Mouse (Mus musculus) kidney, adult 2 months (tissue): Measurements from ENCODE around the gene Gls. TPM values are rescaled to one million over a fixed set of nuclear protein-coding genes. Genes with fewer than 3 reads are reported as not detected.

Experiments used
- DNase-seq: peaks from one replicate; pipeline ENCODE4 v3.0.0; 2021
- H3K27ac ChIP-seq: fragments of 200-500 bp; 2 replicates; pipeline ENCODE4 v1.5.1; 2012; ENCODE audit warnings: low read depth, low read length, control low read depth, inconsistent platforms; ENCODE audit not compliant: insufficient read depth
- H3K27me3 ChIP-seq: fragments of 200-500 bp; replicated peaks from 2 replicates; pipeline ENCODE4 v1.6.1; 2012; ENCODE audit warnings: mild to moderate bottlenecking, moderate library complexity, low read length, inconsistent platforms; ENCODE audit not compliant: control insufficient read depth, insufficient read depth
- H3K36me3 ChIP-seq: fragments of 200-500 bp; 2 replicates; pipeline ENCODE4 v1.6.1; 2012; ENCODE audit warnings: mild to moderate bottlenecking, moderate library complexity, low read length, inconsistent platforms; ENCODE audit not compliant: control insufficient read depth, insufficient read depth
- H3K4me1 ChIP-seq: fragments of 200-500 bp; 2 replicates; pipeline ENCODE4 v1.6.1; 2011; ENCODE audit warnings: low read length; ENCODE audit not compliant: control insufficient read depth, insufficient read depth
- H3K4me3 ChIP-seq: fragments of 200-500 bp; 2 replicates; pipeline ENCODE4 v1.5.1; 2011; ENCODE audit warnings: mild to moderate bottlenecking, low read depth, low read length, control low read depth; ENCODE audit not compliant: insufficient read depth
- CTCF ChIP-seq: fragments of 200-500 bp; conservative IDR thresholded peaks from 2 replicates; pipeline ENCODE4 v1.5.1; 2011; ENCODE audit warnings: low read depth, mild to moderate bottlenecking, control low read depth, low read length, moderate library complexity, mixed read lengths; ENCODE audit not compliant: insufficient read depth, insufficient read length
- POLR2A ChIP-seq: fragments of 200-500 bp; IDR thresholded peaks from one replicate; pipeline ENCODE4 v1.6.1; 2011; ENCODE audit warnings: low read depth, low read length, control low read depth
- WGBS: fragments of 180-500 bp; shearing (Covaris S2); methylation state at CpG from one replicate; pipeline ENCODE4 v1.1.7; 2018; 5-methylcytosine and 5-hydroxymethylcytosine counted together
- polyA plus RNA-seq: library from polyadenylated mRNA; depleted of rRNA; stranded (reverse); fragments of >200 nt; gene quantifications from 2 replicates; pipeline ENCODE4 v1.2.3, GENCODE M21; 2012

Gene Gls
- polyA plus RNA-seq, 1 experiment, result 62.9 TPM

- 51% methylated on average over 11 of the region's 11 CpGs for WGBS
- no peak for DNase-seq
- Histone ChIP-seq H3K4me1 (peaks cover 13% of the 10 kb centered on the region), H3K4me3 (no peak overlapping the region), H3K27ac (no peak overlapping the region), H3K36me3 (no peaks in the 10 kb centered on the region; the same call in 1 of the 2 replicates), H3K27me3 (no peaks in the 10 kb centered on the region)
- no peak for TF ChIP-seq POLR2A
- TF ChIP-seq CTCF, result no peak
These were observed 82.4 kb downstream of the Gls start for GRCm38 (mm10) chr1:52150676-52151075.

DNA sequence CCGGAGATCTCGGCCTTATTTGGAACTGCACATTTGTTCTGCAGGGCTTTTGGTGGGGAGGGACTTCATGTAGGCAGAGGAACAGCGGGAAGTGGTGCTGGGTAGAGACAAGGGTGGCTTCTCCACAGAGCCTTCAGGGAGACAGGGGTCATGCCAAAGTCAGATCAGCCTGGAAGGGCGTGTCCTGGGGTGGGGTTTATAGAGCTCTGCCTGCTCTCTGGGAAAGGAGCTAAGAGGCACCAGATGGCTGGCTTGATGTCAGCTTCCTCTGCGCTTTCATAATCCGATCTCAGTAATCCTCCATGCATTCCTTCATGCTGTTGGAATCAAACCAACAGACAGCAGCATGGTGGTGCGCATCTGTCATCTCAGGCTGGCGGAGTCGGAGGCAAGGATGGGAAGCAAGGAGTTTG, 83.1 kb downstream of the Gls start:
- Histone ChIP-seq H3K36me3 (no peaks in the 10 kb centered on the region; the same call in 1 of the 2 replicates), H3K27ac (no peak overlapping the region), H3K4me3 (no peak overlapping the region), H3K4me1 (peaks cover 13% of the 10 kb centered on the region), H3K27me3 (no peaks in the 10 kb centered on the region)
- 73% methylated on average over 9 of the region's 9 CpGs for WGBS
- DNase-seq, result no peak
- TF ChIP-seq POLR2A, result no peak
- TF ChIP-seq CTCF, result no peak

GRCm38 (mm10) chr1:52148696-52149095, 84.3 kb downstream of the Gls start:
- TF ChIP-seq CTCF (no peak), POLR2A (no peak)
- no peaks in the 10 kb centered on the region for H3K27me3 ChIP-seq
- peaks cover 8% of the 10 kb centered on the region for H3K4me1 ChIP-seq
- H3K27ac ChIP-seq, result peak overlapping the region; percentile 21; the same call in 1 of the 2 replicates
- no peaks in the 10 kb centered on the region; the same call in 1 of the 2 replicates for H3K36me3 ChIP-seq
- H3K4me3 ChIP-seq, result no peak overlapping the region
- 75% methylated on average over 7 of the region's 7 CpGs for WGBS
- DNase-seq, result no peak

GRCm38 (mm10) chr1:52148178-52148577, 84.9 kb downstream of the Gls start:
- DNase-seq, result peak; percentile 70
- 53% methylated on average over 7 of the region's 7 CpGs for WGBS
- no peak for TF ChIP-seq POLR2A
- TF ChIP-seq CTCF, result no peak
- Histone ChIP-seq H3K4me3 (no peak overlapping the region), H3K27ac (peak overlapping the region; percentile 21; the same call in 1 of the 2 replicates), H3K27me3 (no peaks in the 10 kb centered on the region), H3K4me1 (peaks cover 8% of the 10 kb centered on the region), H3K36me3 (no peaks in the 10 kb centered on the region; the same call in 1 of the 2 replicates)

DNA sequence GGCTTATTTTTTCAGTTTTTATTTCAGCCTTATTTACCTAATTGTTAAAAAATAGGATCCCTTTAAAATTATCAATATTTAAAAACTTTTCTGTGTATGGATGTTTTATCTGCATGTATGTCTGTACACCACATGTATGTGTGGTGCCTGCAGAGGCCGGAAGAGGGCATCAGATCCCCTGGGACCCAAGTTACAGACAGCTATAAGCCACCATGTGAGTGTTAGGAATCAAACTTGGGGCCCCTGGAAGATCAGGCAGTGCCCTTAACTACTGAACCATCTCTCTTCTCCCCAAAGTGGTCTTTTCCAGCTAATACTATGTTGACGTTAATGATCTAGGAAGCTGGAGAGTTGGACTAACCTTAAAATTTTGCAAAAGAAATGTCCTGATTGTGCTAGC, 85.6 kb downstream of the Gls start:
- no peaks in the 10 kb centered on the region; the same call in 1 of the 2 replicates for H3K36me3 ChIP-seq
- 86% methylated on average over 2 of the region's 2 CpGs for WGBS
- no peak for DNase-seq

DNA sequence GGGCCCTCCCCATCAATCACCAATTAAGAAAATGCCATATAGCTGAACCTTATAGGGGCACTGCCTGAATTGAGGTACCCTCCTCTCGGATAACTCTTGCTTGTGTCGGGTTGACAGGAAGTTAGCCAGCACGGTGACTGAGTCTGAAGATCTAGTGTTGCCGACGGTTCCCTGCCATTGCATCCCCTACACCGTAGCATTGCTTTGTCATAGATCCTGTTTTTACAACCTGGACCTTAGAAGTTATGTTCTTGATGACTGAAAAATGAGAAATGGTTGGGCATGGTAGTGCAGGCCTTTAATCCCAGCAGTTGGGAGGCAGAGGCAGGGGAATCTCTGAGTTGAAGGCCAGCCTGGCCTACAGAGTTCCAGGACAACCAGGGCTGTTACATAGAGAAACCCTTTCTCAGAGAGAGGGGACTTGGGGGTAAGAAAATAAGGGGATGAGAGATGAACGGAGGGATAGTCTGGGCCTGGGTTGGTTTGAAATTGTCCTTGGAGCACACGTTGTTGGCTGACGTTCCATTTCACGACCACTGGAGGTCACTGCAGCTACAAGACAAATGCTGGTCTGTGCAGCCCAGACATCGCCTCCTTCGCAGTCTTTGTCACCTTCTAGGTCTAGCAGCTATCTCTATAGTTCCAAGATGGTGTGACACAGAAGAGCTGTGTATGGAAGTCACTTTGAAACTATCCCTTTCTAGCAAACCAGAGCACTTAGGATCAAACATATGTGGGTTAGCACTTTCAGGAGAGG, 86.6 kb downstream of the Gls start:
- H3K27me3 ChIP-seq, result no peaks in the 10 kb centered on the region
- 56% methylated on average over 12 of the region's 12 CpGs for WGBS
- TF ChIP-seq CTCF (peak; percentile 86), POLR2A (no peak)
- H3K36me3 ChIP-seq, result no peaks in the 10 kb centered on the region
- peaks cover 8% of the 10 kb centered on the region for H3K4me1 ChIP-seq
- DNase-seq, result peak; percentile 65
- H3K4me3 ChIP-seq, result no peak overlapping the region
- no peak overlapping the region for H3K27ac ChIP-seq

More for the DNA sequence above, 85.6 kb downstream of the Gls start:
- Histone ChIP-seq H3K27ac (no peak overlapping the region), H3K4me1 (peaks cover 8% of the 10 kb centered on the region), H3K4me3 (no peak overlapping the region), H3K27me3 (no peaks in the 10 kb centered on the region)
- no peak for TF ChIP-seq CTCF
- TF ChIP-seq POLR2A, result no peak

GRCm38 (mm10) chr1:52144907-52145306, 88.1 kb downstream of the Gls start:
- DNase-seq, result no peak
- Histone ChIP-seq H3K36me3 (no peaks in the 10 kb centered on the region), H3K27ac (no peak overlapping the region), H3K4me1 (peaks cover 8% of the 10 kb centered on the region), H3K4me3 (no peak overlapping the region), H3K27me3 (no peaks in the 10 kb centered on the region)
- WGBS, result 60% methylated on average over 10 of the region's 10 CpGs
- TF ChIP-seq POLR2A (no peak), CTCF (no peak)
